Mouse (Mus musculus): Measurements from ENCODE around the gene Xylt1.

Gene Xylt1

GRCm38 (mm10) chr7:117516896-117517295 is 136.1 kb downstream of the Xylt1 start:
- DNase-seq (ENCODE audit: low spot score): no peak

- no peak for DNase-seq (ENCODE audit: low spot score)
Measured at GRCm38 (mm10) chr7:117521369-117521768, 140.6 kb downstream of the Xylt1 start.

GRCm38 (mm10) chr7:117522092-117522635 is 141.4 kb downstream of the Xylt1 start:
- no peak for DNase-seq (ENCODE audit: low spot score)

GRCm38 (mm10) chr7:117524430-117525214 is 143.8 kb downstream of the Xylt1 start:
- no peak for DNase-seq (ENCODE audit: low spot score)

DNA sequence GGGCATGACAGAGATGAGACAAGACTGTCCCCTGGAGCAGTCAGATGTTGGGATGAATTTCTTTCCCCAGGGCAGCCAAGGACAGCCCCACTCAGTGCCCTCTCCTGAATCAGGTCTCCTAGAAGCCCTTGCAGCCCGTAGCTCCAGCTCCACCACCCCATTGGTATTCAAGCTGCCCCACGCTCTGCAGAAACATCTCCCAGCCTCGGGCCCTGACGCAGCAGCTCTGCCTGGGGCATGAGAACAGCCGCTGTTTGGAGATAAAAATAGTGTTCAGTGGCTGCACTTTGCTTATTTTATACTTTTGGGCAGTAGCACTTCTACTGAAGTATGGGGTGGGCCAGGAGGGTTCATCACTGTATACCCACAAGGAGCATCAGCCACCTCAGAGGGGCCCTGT is 144.9 kb downstream of the Xylt1 start:
- DNase-seq (ENCODE audit: low spot score): no peak

DNA sequence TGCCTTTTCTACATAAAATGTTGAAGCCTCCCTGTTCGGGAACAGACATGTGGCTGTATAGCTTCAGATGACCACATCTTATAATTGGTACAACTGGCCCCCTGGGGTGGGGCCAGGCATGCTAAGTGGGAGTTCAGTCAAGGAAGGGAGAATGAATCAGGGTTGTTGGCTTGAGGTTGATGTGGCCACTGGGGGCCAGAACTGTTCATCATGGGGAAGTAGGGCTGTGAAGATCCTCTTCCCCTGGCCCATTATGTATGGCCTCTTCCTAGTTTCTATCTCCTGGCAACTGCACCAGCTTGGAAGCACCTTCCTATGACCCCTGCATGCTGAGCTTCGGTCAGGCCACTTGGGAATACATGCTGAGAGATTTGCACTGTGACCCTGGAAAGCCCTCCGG is 145.8 kb downstream of the Xylt1 start:
- no peak for DNase-seq (ENCODE audit: low spot score)

DNA sequence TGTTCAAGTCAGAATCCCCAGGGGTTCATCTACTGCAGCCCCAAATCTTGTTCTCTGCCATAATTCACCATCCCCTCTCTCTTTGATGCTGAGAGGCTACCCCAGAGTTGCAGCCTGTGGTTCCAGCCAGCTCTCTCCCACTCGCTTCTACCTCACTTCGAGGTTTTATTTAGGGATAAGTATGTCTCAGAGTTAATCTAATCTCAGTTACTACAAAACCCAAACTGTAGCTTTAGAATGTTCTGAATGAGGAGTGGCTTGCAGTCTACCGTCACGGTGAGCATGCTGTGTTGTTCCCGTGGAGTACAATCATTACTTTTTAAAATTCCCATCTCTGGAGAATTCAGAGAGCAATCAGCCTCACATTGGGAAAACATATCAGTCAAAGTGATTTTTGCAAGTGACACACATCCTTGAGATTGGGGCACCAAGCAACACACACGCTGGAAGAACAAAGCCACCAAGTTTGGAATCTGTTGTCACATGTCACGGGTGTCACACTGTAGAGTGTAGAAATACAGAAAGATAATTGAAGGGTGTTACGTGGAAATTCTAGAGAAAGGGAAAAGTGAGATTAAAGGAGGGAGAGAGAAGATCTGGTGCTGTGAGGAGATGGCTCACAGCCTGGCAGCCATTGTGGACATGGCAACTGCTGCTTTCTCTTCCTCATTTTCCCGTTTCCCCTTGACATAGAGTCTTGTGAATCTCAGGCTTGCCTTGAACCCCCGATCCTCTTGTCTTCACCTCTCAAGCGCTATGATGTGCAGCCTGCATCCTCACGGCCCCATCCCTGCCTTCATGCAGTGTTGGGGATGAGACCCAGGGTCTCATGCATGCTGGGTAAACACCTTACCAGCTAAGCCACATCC is 149.2 kb downstream of the Xylt1 start:
- DNase-seq (ENCODE audit: low spot score): no peak

DNA sequence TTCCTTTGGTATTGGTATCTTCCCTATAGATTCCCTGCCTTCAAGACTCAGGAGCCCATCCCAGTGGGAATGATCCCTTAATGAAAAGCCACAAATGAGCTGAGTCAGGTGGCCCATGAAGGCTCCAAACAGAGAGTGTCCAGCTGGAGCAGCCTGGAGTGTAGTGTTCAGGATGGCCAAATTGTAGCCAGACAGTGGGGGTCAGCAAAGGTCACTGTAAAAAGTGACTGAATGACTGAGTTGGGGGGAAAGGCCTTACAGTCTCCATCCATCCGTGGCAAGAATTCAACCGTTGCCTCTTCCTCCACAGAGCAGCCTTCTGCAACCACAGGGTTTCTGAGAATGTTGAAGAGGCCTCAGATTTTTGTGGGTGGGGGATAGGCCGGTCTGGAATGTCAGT is 151.9 kb downstream of the Xylt1 start:
- no peak for DNase-seq (ENCODE audit: low spot score)

- no peak for DNase-seq (ENCODE audit: low spot score)
Measured at GRCm38 (mm10) chr7:117533164-117533563, 152.4 kb downstream of the Xylt1 start.

GRCm38 (mm10) chr7:117539931-117540330 is 159.2 kb downstream of the Xylt1 start:
- no peak for DNase-seq (ENCODE audit: low spot score)

DNA sequence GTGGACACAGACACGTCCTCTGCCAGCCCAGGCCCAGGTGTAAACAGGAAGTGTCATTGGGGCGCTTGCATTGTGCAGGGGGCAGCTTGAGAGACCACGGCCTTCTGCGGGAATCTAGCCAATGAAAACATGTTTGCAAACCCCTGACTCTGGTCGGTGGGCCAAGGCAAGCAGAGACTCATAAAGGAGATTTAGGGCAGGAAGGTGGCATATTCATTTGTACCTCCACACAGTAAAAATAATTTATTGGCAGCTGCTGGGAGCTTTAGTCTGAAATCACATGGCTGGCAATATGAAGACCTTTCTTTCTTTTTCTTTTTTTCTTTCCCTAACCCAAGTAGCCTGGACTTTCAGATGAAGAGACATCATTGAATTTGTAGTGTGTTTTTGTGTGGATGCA is 159.6 kb downstream of the Xylt1 start:
- no peak for DNase-seq (ENCODE audit: low spot score)

GRCm38 (mm10) chr7:117541056-117541455 is 160.3 kb downstream of the Xylt1 start:
- no peak for DNase-seq (ENCODE audit: low spot score)

DNA sequence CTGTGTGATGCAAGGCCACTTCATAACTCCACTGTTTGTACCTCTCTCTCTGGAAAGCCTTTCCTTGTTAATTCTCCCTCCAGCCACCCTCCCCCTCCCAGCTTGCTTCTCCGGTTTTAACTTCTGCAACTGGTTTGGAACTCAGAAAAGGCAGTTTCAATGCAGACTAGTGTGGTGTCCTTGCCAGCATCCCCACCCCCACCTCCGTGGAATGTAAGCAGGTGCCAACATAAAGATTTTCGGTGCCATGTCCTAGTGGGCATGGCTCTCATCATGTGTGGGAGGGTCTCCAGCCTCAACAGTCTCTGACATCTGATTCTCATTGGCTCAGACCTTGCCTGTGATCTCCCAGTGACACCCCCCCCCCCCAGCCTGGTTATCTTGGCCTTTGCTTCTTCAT is 160.9 kb downstream of the Xylt1 start:
- DNase-seq (ENCODE audit: low spot score): no peak

GRCm38 (mm10) chr7:117543041-117543440 is 162.3 kb downstream of the Xylt1 start:
- no peak for DNase-seq (ENCODE audit: low spot score)

DNA sequence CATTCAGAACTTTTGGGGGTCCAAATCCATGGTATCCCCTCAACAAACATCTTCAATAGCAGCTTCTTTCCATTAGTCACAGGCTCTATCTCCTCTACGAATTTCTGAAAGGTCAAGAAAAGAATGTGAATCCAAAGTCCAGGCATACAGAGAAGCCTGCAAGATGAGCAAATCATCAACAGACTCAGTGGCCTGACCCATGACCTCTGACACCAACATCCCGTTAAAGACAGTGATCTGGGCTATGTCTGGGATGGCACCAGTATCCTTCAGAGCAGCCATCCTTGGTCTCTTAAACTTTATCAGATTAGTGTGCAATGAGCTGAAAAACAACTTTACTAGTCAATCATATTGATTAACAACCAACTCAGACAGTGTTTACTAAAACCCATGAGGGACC is 163.3 kb downstream of the Xylt1 start:
- DNase-seq (ENCODE audit: low spot score): no peak

GRCm38 (mm10) chr7:117548301-117548700 is 167.5 kb downstream of the Xylt1 start:
- no peak for DNase-seq (ENCODE audit: low spot score)

GRCm38 (mm10) chr7:117550916-117551549 is 170.3 kb downstream of the Xylt1 start:
- no peak for DNase-seq (ENCODE audit: low spot score)

DNA sequence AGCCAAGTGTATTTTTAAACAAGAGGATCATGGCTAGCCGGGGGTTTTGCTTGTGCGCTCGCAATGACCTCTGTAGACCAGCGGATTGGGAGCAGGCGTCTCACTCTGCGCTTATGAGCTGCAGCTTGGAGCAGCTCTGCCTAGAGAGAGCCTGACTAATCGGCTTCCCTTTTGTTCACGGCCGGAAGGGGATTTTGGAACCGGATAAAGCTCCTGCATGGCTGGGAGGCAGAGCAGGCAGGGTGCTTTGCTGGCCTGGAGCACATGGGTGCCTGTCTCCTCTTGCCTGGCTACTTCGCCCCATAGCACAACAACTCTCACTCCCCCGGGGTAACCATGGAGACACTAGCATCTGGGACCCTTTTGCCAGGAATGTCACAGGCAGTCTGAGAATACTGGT is 172.4 kb downstream of the Xylt1 start:
- DNase-seq (ENCODE audit: low spot score): no peak

- no peak for DNase-seq (ENCODE audit: low spot score)
Measured at GRCm38 (mm10) chr7:117555735-117556134, 175.0 kb downstream of the Xylt1 start.

DNA sequence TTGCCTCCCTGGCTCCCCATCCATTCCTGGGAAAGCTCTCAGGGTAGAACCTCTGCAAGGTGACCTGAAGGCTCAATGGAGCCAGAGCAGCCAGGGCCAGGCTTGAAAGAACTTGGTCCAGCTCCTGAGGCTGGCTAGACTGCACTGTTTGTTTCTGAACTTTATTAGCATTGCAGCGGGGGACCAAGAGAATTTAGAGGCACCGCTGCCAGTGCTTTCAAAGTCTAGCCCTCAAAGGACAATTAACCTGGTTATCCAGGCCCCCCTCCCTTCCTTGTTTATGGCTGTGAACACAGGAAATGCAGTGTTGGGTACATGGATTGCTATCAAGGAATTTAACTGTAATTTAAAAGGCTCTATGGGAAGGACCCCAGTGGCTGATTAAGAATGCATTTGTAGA is 177.4 kb downstream of the Xylt1 start:
- no peak for DNase-seq (ENCODE audit: low spot score)

DNA sequence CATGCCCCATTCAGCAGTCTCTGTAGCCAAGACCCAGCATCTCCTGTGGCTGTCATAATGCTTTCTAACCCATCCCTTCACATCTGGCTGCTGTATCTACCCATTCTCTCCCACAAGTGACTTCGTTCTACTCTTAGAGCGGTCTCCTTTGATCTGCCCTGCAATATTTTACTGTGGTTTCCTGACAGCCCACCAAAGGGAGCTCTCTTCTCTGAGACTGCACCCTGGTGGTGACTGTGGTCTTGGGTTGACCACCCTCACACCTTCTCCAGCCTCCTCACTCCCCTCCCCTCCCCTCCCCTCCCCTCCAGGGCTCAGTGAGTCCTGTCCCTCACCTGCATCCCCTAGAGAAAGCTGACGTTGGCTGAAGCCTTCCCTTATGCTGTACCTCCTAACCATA is 178.3 kb downstream of the Xylt1 start:
- DNase-seq (ENCODE audit: low spot score): no peak

DNA sequence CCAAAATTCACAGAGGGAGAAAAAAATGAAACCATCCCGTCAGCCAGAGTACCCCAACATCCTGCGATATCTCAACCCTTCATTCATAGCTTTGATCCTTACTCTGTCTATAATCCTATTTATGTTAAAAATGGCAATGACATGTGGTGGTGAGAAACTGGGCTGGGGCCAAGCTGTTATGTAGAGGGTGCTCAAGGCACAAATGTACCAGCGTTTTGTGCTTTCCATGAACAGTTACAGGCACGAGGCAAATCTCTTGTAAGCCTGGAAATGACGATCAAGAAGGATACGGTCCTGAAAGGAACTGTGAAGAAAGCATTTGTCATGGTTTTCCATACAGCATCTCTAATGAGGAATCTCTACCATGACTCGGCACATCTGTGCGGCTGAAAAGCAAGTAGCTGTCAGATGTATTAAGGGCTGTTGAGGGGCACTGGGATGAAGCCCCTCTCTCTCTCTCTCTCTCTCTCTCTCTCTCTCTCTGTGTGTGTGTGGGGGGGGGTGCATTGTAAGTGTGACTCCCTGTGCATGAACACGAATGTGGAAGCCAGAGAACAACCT is 183.2 kb downstream of the Xylt1 start:
- no peak for DNase-seq (ENCODE audit: low spot score)
